Mouse (Mus musculus) bone marrow, adult 2 months (tissue): Measurements from ENCODE around the gene Gdpd5. TPM values are rescaled to one million over a fixed set of nuclear protein-coding genes. Genes with fewer than 3 reads are reported as not detected.

Source experiments
- H3K27ac ChIP-seq: fragments of 200-500 bp; 2 replicates; pipeline ENCODE4 v1.5.1; 2012; ENCODE audit warnings: low read depth, mild to moderate bottlenecking, control low read depth, inconsistent platforms, low read length; ENCODE audit not compliant: control insufficient read depth, poor library complexity, insufficient read depth
- H3K4me1 ChIP-seq: fragments of 200-500 bp; 2 replicates; pipeline ENCODE4 v1.6.1; 2011; ENCODE audit warnings: low read length; ENCODE audit not compliant: control insufficient read depth, insufficient read depth
- H3K4me3 ChIP-seq: fragments of 200-500 bp; replicated peaks from 2 replicates; pipeline ENCODE3; 2011; ENCODE audit warnings: mild to moderate bottlenecking, low read depth, low read length, control low read depth; ENCODE audit not compliant: control insufficient read depth
- CTCF ChIP-seq: fragments of 200-500 bp; IDR thresholded peaks from 2 replicates; pipeline ENCODE4 v1.5.1; 2011; ENCODE audit warnings: low read length, control low read depth; ENCODE audit not compliant: control insufficient read depth, insufficient read depth
- POLR2A ChIP-seq: fragments of 200-500 bp; IDR thresholded peaks from 2 replicates; pipeline ENCODE4 v1.6.1; 2011; ENCODE audit warnings: low read depth, mild to moderate bottlenecking, control low read depth, low read length, borderline replicate concordance; ENCODE audit not compliant: control insufficient read depth
- WGBS: fragments of 180-500 bp; shearing (Covaris S2); methylation state at CpG from one replicate; pipeline ENCODE4 v1.1.7; 2018; 5-methylcytosine and 5-hydroxymethylcytosine counted together
- polyA plus RNA-seq: library from polyadenylated mRNA; stranded (reverse); fragments of >200 nt; gene quantifications from 2 replicates; pipeline ENCODE4 v1.2.4, GENCODE M21; 2011; ENCODE audit warnings: low replicate concordance; ENCODE audit not compliant: missing spikeins, insufficient read depth, insufficient read length

The Gdpd5 gene
- polyA plus RNA-seq, 1 experiment, result 1.5 TPM

DNA sequence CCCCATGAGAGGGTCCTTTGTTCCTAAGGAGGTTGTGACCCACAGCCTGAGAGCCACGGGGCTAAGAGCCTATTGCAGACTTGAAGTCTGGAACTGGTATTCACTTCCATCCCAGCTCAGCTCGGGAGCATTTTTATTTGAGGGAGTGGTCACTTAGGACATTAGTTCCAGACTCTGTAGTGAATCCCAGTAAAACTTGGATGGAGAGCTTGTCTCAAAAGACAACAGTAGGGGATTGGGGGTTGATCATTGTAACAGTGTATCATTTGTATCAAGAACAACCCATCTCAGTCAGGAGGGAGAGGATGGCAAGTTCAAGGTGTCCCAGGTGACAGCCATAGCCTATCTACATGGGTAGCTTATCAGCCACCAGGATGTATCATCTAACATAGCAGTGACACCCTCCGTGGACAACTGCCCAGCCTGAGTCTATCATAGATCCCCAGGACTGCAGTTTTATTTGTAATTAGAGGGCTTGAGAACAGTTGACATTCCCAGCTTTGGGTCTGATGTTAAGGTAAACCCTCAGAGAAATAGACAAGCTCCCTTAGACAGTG is 95.4 kb downstream of the Gdpd5 start:
- no peak overlapping the region for H3K27ac ChIP-seq
- H3K4me1 ChIP-seq, result peaks cover 4% of the 10 kb centered on the region
- WGBS, result 53% methylated on average over 3 of the region's 3 CpGs
- TF ChIP-seq CTCF (no peak), POLR2A (no peak)
- no peak overlapping the region for H3K4me3 ChIP-seq

DNA sequence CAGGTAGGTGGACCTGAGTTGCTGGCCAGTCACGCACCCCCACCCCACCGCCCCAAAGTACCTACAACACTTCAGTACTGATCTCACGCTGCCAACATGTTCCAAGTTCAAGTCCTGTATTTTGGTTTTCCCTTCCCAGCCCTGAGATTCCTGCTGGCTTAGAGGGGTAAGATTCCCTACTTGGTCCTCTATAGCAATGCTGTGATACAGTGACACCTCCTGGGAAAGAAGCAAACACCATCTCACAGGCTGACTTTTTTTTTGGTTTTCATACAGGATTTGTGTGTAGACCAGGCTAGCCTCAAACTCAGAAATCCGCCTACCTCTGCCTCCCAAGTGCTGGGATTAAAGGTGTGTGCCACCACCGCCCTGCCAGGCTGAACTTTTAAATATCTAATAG is 96.0 kb downstream of the Gdpd5 start:
- TF ChIP-seq POLR2A (no peak), CTCF (no peak)
- WGBS, result 82% methylated on average over 5 of the region's 5 CpGs
- Histone ChIP-seq H3K4me1 (peaks cover 6% of the 10 kb centered on the region), H3K27ac (no peak overlapping the region), H3K4me3 (no peak overlapping the region)

DNA sequence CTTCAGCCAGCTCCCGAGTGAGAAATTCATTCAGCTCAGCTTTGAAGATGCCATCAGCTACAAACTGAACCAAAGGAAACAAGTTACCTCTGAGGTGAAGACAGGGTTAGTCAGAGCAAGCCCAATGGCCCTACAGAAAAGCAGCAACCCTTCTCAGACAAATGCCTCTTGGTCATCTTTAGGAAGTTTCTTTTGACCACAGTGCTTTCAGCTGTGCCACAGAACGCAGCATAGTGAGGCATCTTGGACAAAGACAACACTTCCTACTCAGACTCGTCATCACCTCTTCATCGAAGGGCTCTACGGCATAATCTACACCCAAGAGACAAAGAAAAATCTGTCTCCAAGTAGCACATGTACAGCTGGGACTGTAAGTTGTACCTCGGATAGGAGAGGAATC is 101.4 kb downstream of the Gdpd5 start:
- TF ChIP-seq CTCF, result no peak
- no peak for TF ChIP-seq POLR2A
- 0% methylated on average over 6 of the region's 6 CpGs for WGBS
- Histone ChIP-seq H3K27ac (no peak overlapping the region), H3K4me1 (peaks cover 2% of the 10 kb centered on the region), H3K4me3 (peak overlapping the region; percentile 95)

DNA sequence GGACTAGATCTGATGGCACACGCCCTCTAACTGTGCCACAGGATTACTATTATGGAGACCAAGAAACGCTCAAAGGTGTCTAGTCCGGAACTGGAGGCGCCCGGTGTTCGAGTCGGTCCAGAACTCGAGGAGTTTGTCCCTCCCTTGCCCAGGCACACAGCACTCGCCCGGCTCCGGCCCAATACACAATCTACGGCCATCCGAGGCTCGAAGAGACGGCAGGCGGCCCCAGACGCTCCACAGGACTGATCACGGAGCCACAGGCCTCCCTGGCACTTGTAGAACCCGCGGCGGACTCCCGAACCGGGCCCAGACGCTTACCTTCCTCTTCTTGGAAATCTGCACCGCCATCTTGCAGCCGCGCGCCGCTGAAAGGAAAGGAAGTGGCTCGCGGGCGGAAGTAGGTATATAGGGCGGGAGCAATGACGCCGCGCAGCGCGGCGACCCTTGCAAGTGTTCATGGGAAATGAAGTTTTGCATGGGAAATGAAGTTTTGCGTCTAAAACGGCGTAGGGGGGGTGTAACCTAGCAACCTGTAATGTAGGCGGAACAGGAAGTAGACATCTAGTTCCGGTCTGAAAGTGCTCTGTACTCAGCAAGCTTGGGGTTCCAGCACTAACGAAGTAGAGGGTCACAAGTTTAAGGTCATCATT is 102.2 kb downstream of the Gdpd5 start, which contains the start of gene Rps3:
Rps3 (minus strand) TSS at position 468 of the 653 bp plus-strand sequence.
- peaks cover 2% of the 10 kb centered on the region for H3K4me1 ChIP-seq
- peak within 1 kb of the TSS; percentile 52 for H3K27ac ChIP-seq
- H3K4me3 ChIP-seq, result peak within 1 kb of the TSS; percentile 95
- WGBS, result under 1% methylated on average over 45 of the region's 45 CpGs
- TF ChIP-seq POLR2A (peak; percentile 91; the same call in 1 of the 2 replicates), CTCF (no peak)

DNA sequence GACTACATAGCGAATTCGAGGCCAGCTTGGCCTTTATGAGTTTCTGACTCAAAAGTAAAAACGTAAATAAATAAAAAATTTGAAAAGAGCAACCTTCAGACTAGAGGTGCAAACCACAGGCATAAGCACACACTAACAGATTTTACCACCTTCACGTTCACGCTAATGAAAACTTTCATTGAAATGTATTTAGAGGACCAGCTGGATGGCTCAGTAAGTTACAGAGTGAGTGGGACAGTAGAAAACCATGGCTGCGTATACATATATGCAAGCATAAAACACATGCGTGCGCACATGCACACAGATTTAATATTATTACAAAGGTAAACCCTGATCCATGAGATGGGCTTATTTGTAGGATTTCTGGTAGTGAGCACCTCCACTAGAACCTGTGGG is 102.7 kb downstream of the Gdpd5 start:
- Histone ChIP-seq H3K27ac (no peak overlapping the region), H3K4me1 (peaks cover 2% of the 10 kb centered on the region), H3K4me3 (peak overlapping the region; percentile 19)
- WGBS, result 45% methylated on average over 8 of the region's 8 CpGs
- TF ChIP-seq POLR2A, result no peak
- TF ChIP-seq CTCF, result no peak

DNA sequence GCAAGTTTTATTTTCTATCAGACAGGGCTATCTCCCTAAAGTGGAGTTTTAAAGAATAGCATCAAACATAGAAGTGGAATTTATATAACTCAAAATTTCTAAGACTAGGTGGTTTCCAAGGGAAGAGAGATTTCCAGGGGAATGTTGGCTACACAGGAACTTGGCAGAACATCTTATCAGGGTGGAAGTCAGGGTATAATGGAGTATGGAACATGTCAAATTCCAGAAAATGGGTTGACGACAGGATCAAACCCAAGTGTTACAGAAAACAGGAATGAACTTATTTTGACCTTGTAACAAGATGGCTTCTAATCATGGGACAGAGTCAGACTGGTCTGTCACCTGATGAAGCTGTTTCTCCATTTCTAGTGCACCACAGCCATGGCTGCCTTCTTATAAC is 103.5 kb downstream of the Gdpd5 start:
- Histone ChIP-seq H3K4me1 (peaks cover 2% of the 10 kb centered on the region), H3K27ac (no peak overlapping the region), H3K4me3 (no peak overlapping the region)
- TF ChIP-seq CTCF (no peak), POLR2A (no peak)
- 88% methylated on average over 1 of the region's 1 CpGs for WGBS

DNA sequence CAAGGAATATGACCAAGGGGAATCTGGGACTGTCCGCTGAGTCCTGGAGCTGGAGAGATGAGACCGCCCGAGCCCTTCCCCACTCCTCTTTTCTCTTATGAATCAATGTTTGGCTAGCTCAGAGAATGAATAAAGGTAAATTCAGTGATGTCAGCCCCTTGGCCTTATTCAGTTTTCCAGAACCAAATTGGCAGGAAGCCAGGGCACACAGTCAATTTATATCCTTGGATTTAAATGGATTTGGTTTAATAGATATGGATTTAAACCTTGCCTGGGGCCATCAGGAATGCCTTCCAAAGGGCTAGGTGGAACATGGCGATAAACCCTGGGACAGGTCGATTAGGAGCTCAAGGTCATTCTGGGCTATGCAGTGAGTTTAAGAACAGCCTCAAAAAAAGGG is 108.5 kb downstream of the Gdpd5 start:
- H3K4me1 ChIP-seq, result no peaks in the 10 kb centered on the region
- H3K27ac ChIP-seq, result no peak overlapping the region
- H3K4me3 ChIP-seq, result no peak overlapping the region
- TF ChIP-seq POLR2A (no peak), CTCF (no peak)
- WGBS, result 88% methylated on average over 5 of the region's 5 CpGs

DNA sequence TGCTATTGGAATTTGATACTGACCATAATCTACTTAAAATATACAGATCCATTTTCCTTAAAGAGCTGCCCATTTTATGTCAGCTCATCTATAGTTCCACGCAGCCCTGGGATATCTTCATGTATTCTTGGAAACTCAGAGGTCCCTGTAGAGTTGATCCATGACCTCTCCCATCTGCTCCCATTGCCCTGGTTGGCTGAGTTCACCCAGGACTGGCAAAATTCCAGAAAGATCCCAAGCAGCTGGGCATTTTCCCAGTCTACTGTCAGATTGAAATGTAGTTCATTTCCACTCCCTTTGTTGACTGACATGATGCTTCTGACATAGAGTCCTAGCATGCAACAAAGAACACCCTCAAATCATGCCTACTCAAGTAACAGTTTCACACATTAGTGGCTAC is 117.9 kb downstream of the Gdpd5 start:
- Histone ChIP-seq H3K4me3 (no peak overlapping the region), H3K27ac (no peak overlapping the region), H3K4me1 (no peaks in the 10 kb centered on the region)
- 79% methylated on average over 1 of the region's 1 CpGs for WGBS
- TF ChIP-seq CTCF (no peak), POLR2A (no peak)
